Mouse (Mus musculus) CD8-positive naive resting alpha-beta T cell, adult 2 months (primary cell): ENCODE measurements around the gene Rplp2.
"Not testable (repeated sequence)": the region's sequence is repeated elsewhere in the genome, so short reads cannot be mapped to it uniquely, and the experiment has no call there.

ENCODE experiments used
- DNase-seq, 2 experiments: peaks; one replicate each; pipeline ENCODE4 v3.0.0; 2022; ENCODE audit warnings: low read depth in 2 of 2, low spot score in 2 of 2

Rplp2 gene

DNA sequence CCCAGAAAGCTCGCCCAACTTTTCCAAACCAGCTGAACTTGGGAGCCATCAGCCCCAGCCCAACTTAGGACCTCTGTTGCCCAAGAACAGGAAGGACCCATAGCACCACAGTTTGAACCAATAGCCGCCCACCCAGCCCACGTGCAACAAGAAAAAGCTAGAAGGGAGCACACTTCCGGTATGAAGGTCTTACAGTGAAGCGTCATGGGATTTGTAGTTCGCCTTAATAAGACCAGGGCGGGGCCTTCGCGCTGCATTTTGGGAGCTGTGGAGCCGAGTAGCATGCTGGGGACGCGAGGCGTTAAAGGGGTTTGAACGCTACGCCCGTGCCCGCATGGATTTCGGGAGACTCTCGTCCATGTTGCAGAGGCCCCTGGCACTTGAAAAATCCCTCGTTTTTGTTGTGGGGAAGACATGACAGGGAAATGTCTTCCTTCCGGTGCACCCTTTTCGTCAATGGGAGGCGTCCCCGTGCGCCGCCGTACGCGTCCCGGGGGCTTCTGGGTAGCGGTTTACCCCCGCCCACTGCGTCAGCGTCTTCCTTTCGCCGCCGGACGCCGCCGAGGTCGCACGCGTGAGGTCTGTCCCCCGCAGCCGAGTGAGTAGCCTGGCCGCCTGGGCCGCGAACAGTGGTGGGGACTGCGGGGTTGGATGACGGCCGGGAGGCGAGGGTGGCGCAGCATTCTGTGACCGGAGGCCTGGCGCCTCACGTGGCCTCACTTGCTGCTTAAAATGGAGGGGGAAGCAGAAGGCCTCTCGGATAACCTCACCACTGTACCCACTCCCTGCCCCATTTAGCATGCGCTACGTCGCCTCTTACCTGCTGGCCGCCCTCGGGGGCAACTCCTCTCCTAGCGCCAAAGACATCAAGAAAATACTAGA is at the start of gene Rplp2:
TSS of gene Rplp2 (plus strand) at position 261 of the 882 bp plus-strand sequence.
- DNase-seq = peak; percentile 85 to 93

DNA sequence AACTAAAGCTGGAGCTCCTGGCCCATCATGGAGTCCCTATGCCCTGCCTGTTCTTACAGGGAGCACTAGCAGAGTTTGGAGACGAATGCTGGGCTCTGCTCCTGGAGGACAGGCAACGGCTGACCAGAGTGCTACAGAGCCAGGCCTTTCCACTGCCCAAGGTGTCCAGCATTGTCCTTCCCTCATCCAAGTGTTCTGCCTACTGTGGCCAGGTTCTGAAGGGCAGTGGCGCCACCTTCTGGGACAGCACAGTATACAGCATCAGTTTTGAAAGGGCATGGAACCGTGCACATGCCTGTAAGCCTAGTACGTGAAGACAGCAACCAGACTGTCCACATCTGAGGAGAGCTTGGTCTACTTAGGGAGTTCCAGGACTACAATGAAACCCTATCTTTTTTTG is 43.9 kb upstream of the Rplp2 start:
- peak; percentile 37 to 39 for DNase-seq

DNA sequence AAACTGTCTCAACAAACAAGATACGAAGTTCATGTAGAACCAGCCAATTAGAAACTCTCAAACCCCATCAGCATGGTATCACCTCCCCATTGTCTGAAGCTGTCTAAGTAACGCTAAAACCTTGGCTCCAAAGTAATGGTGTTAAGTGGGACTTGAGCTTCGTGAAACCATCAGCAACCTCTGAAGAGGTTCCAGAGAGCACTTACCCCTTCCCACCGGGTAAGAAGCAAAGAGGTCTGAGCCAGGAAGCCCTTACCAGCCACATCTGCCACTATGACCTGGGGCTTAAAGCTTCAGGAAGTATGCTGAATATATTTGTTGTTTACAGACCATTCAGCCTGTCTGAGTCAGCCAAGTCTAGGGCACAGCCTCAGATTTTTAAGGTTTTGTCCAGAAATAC is 41.7 kb upstream of the Rplp2 start:
- no peak for DNase-seq

DNA sequence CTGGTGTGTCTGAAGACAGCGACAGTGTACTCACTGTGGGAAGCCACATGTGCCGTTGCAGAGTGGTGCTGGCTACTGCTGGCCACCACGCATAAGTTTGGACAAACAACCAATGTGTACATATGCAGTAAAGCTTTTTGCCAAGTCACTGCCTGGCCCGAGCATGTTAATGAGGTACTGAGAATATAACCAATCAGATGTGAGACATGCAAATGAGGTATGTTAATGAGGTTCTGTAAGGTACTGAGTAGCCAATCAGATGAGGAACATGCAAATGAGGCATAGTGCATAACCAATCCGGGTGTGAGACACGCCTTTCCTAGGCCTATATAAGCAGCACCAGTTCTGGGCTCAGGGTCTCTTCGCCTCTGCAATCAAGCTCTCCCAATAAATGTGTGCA is 39.5 kb upstream of the Rplp2 start:
- DNase-seq = not testable (repeated sequence)

DNA sequence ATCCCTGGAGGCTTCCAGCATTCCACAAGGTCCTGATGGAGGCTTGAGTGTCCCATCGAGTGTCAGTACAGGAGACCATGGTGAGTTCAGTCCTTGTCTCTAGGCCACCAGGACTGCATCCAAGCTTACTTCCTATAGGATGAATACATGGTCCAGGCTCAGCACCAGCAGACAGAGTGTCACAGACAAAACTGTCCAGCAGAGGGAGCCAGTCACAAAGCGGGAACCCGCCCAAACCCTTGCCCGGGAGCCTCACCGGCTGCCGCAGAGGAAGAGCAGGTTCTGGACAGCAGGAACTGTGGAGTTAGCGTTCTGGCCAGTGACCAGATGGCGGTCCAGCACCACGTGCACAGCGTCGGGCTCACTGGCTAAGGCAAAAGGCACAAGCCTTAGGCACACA is 38.3 kb upstream of the Rplp2 start:
- DNase-seq = peak; percentile 71 to 80

DNA sequence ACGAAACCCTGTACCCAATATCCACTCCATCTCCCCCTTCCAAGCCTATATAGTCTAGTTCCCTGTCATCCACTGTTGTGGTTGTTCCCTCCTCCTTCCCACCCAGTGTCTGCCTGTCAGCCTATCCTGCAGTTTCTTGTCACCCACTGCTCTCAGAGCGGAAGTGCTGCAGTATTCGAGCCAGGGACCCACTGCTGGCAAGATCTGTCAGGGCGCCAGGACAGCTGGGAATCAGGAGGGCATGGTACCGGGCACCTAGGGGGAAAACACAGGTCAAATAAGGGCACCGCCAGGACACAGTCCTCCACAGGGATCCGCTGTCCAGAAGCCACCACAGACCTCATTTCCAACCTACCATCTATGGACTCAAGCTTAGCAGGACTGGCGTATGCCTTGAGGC is 36.5 kb upstream of the Rplp2 start:
- no peak for DNase-seq

- no peak for DNase-seq
Measured at GRCm38 (mm10) chr7:141411667-141412066, 35.5 kb upstream of the Rplp2 start.

GRCm38 (mm10) chr7:141413331-141413730 is 33.8 kb upstream of the Rplp2 start:
- no peak for DNase-seq

DNA sequence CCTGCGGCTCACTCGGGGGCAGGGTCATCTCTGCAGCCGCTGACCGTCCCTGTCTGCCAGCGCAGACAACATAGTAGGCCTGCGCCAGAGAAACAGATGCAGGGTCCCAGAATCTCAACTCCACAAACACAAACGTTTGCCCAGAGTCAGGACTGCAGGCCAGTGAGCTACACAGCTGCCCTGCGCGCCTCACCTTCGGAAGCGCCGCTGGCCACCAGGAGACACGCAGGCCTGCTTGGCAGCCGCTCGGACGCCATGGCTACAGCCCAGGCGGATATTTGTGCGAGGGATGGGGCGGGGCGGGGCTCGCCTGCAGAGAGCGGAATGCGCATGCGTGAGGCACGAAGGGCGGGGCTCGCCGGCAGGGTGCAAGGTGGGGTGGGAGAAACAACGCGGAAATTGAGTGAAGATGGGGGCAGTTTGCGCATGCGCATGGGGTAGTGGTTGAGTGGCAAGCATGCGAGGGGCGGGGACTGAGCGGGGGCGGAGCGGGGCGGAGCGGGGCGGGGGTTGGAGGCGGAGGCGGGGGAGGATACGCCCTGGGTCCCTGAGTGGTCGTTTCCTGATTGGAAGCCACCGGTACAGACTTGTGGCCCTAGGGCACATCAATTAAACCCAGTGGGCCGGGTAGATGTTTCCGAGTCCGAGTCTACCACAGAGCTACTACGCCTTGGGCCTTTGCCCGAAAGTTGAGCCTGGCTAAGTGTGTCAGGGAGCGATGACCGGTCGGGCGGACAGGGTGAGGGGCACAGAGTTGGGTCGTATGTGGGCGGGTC is 33.2 kb upstream of the Rplp2 start, which contains the start of gene Gatd1:
TSS of gene Gatd1 (minus strand) at position 328 of the 776 bp plus-strand sequence.
- peak; percentile 99 for DNase-seq

GRCm38 (mm10) chr7:141416144-141416841 is 30.9 kb upstream of the Rplp2 start:
- no peak for DNase-seq

- DNase-seq = no peak
Measured at GRCm38 (mm10) chr7:141417731-141418681, 29.2 kb upstream of the Rplp2 start.

- DNase-seq = no peak
Measured at GRCm38 (mm10) chr7:141418970-141419369, 28.2 kb upstream of the Rplp2 start.

- DNase-seq = no peak
Measured at GRCm38 (mm10) chr7:141420030-141420702, 27.0 kb upstream of the Rplp2 start.

DNA sequence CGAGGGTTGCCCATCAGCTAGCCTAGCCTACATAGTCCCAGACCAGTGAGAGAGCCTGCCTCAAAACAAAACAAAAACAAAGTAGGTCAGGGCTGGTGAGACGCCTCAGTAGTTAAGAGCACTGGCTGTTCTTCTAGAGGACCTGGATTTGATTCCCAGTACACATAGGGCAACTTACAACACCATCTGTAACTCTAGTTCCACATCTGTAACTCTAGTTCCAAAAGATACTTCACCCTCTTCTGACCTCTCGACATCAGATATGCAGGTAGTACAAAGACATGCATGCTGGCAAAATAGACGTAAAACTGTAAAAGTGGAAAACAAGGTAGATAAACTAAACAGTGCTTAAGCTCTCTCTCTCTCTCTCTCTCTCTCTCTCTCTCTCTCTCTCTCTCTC is 23.4 kb upstream of the Rplp2 start:
- no peak for DNase-seq

GRCm38 (mm10) chr7:141426948-141427730 is 20.0 kb upstream of the Rplp2 start:
- no peak for DNase-seq

- no peak for DNase-seq
Measured at GRCm38 (mm10) chr7:141428701-141429100, 18.5 kb upstream of the Rplp2 start.

DNA sequence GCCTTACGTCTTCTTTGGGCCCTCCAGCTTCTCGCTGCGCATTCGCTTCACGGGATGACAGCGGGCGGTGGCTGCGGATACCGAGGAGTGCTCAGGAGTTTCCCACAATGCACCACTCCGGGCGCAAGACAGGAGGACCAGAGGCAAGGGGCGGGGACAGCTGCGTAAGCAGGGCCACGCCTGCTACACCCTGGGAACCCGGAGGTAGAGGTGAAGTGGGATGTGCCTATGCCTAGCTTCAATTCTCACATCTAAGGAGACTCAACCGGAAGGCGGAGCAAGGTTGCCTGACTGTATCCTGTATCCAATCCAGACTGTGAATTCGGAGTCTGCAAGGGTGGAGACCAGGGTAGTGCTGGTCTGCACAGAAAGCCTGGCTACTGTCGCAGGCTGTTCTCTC is 17.9 kb upstream of the Rplp2 start, which contains the start of gene Cend1:
TSS of gene Cend1 (minus strand) at position 182 of the 400 bp plus-strand sequence.
- DNase-seq = no peak

DNA sequence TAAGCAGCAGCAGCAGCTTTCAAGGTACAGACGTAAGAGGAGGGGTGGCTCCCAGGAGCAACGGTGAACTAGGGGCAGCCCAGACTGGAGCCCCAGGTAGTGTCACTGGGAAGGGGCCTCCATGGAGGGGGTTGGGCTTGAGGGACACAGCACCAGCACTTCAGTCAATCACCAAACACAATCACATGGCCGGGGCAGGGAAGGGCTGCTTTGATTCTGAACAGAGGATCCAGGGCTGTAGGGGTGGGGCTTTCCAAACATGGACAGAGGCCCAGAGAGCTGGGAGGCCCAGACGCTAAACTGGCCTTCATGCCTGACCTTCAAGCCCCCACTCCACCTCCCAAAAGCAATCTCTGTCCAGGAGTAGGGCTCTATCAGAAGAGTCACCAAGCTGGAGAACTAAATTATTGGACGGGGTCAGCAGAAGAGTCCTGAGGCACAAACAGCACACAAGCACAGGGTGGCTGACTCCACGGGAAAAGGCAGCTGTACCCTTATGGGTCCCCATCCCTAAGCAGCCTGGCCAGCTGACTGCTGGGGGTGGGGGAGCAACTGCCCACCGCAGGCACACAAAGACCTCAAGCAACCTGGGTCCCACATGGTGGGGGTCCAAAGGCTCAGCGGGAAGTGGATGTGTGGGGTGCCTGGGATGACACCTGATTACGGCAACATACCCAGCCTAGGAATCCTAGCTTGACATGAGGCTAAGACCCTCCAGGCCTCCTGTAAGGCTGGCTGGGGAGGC is 17.2 kb upstream of the Rplp2 start:
- DNase-seq = no peak
